Mouse (Mus musculus) CH12.LX (cell line): ENCODE measurements at regions not wholly inside any gene's neighbourhood (a gene's known extent, or its start where the extent isn't known, plus 50 kb on each side); places are given as distances from the start of the nearest gene placed in this dataset.

Experiments
- DNase-seq: peaks from one replicate; pipeline ENCODE4 v3.0.0-alpha.2; 2013; ENCODE audit errors: extremely low read depth
- H3K27ac ChIP-seq: 2 replicates; pipeline ENCODE4 v1.5.1; 2012; ENCODE audit warnings: low read depth, mild to moderate bottlenecking, control low read depth, moderate library complexity; ENCODE audit not compliant: insufficient read depth
- H3K27me3 ChIP-seq: replicated peaks from 2 replicates; pipeline ENCODE3; 2012; ENCODE audit warnings: inconsistent platforms
- H3K36me3 ChIP-seq, 2 experiments: replicated peaks in 1 of 2; 2 replicates each; pipeline versions ENCODE3 to v1.6.1; 2012; ENCODE audit warnings: inconsistent platforms in 1 of 2, low read length in 1 of 2, mild to moderate bottlenecking in 1 of 2, mixed read lengths in 1 of 2, moderate library complexity in 1 of 2; ENCODE audit not compliant: control insufficient read depth in 1 of 2, insufficient read depth in 1 of 2
- H3K4me1 ChIP-seq, 2 experiments: 2 replicates each; pipeline ENCODE4 v1.6.1; 2012; ENCODE audit warnings: inconsistent platforms in 1 of 2, moderate library complexity in 1 of 2; ENCODE audit not compliant: insufficient read depth in 2 of 2, control insufficient read depth in 1 of 2
- H3K4me2 ChIP-seq: 2 replicates; pipeline ENCODE4 v1.6.1; 2012; ENCODE audit warnings: low read depth, mild to moderate bottlenecking, control low read depth; ENCODE audit not compliant: poor library complexity, insufficient read depth, severe bottlenecking
- H3K4me3 ChIP-seq, 3 experiments: fragments of 150-350 bp in 1 of 3; sonication (generic) in 1 of 3; replicated peaks in 1 of 3; 2 replicates each; pipeline versions ENCODE3 to v1.5.1; 2011 to 2012; ENCODE audit warnings: low read depth in 2 of 3, low read length in 2 of 3, mild to moderate bottlenecking in 2 of 3, moderate library complexity in 2 of 3, control low read depth in 1 of 3, improper control_type of control experiment in 1 of 3, inconsistent platforms in 1 of 3, mixed read lengths in 1 of 3; ENCODE audit not compliant: poor library complexity in 1 of 3
- H3K79me2 ChIP-seq: replicated peaks from 2 replicates; pipeline ENCODE4 v1.6.1; 2012; ENCODE audit warnings: mild to moderate bottlenecking, moderate library complexity; ENCODE audit not compliant: control insufficient read depth, poor library complexity, insufficient read depth, severe bottlenecking; ENCODE audit errors: extremely low read depth
- H3K9ac ChIP-seq: 2 replicates; pipeline ENCODE4 v1.6.1; 2012; ENCODE audit warnings: low read depth, mild to moderate bottlenecking, control low read depth, moderate library complexity; ENCODE audit not compliant: insufficient read depth
- H3K9me3 ChIP-seq: replicated peaks from 2 replicates; pipeline ENCODE3; 2012; ENCODE audit warnings: low read length, inconsistent platforms, mixed read lengths
- BHLHE40 ChIP-seq: IDR thresholded peaks from 2 replicates; pipeline ENCODE4 v1.6.1; 2011; ENCODE audit warnings: mild to moderate bottlenecking, low read depth, low read length, improper control_type of control experiment
- CHD2 ChIP-seq: IDR thresholded peaks from 2 replicates; pipeline ENCODE4 v1.6.1; 2011; ENCODE audit warnings: low read length, improper control_type of control experiment
- CTCF ChIP-seq, 2 experiments: IDR thresholded peaks in 1 of 2; conservative IDR thresholded peaks in 1 of 2; 2 replicates each; pipeline ENCODE4 v1.5.1; 2011 to 2012; ENCODE audit warnings: low read depth in 2 of 2, low read length in 2 of 2, improper control_type of control experiment in 1 of 2, inconsistent platforms in 1 of 2, mild to moderate bottlenecking in 1 of 2, moderate library complexity in 1 of 2
- ETS1 ChIP-seq: conservative IDR thresholded peaks from 2 replicates; pipeline ENCODE4 v1.6.1; 2012; ENCODE audit warnings: low read depth, mild to moderate bottlenecking, inconsistent platforms, low read length, improper control_type of control experiment, moderate library complexity
- JUN ChIP-seq: IDR thresholded peaks from 2 replicates; pipeline ENCODE4 v1.6.1; 2011; ENCODE audit warnings: low read depth, mild to moderate bottlenecking, low read length, improper control_type of control experiment, moderate library complexity; ENCODE audit not compliant: insufficient read depth
- KAT2A ChIP-seq: IDR thresholded peaks from 2 replicates; pipeline ENCODE4 v1.6.1; 2012; ENCODE audit warnings: low read length, improper control_type of control experiment, inconsistent platforms; ENCODE audit not compliant: insufficient replicate concordance
- MAX ChIP-seq: IDR thresholded peaks from 2 replicates; pipeline ENCODE4 v1.6.1; 2011; ENCODE audit warnings: low read length, improper control_type of control experiment
- MEF2A ChIP-seq: IDR thresholded peaks from 2 replicates; pipeline ENCODE4 v1.6.1; 2014; ENCODE audit warnings: low read depth, mild to moderate bottlenecking, inconsistent platforms, low read length, improper control_type of control experiment, borderline replicate concordance
- MYC ChIP-seq: IDR thresholded peaks from 2 replicates; pipeline ENCODE4 v1.6.1; 2011; ENCODE audit warnings: low read depth, mild to moderate bottlenecking, improper control_type of control experiment, low read length
- NELFE ChIP-seq: IDR thresholded peaks from 2 replicates; pipeline ENCODE4 v1.6.1; 2011; ENCODE audit warnings: low read depth, low read length, improper control_type of control experiment
- NRF1 ChIP-seq: IDR thresholded peaks from 2 replicates; pipeline ENCODE4 v1.6.1; 2014; ENCODE audit warnings: low read depth, mild to moderate bottlenecking, inconsistent platforms, low read length, improper control_type of control experiment, moderate library complexity
- POLR2A ChIP-seq: IDR thresholded peaks from 2 replicates; pipeline ENCODE4 v1.6.1; 2011; ENCODE audit warnings: low read depth, mild to moderate bottlenecking, improper control_type of control experiment, low read length
- SMC3 ChIP-seq: IDR thresholded peaks from 2 replicates; pipeline ENCODE4 v1.6.1; 2011; ENCODE audit warnings: low read depth, low read length, improper control_type of control experiment
- TCF12 ChIP-seq: IDR thresholded peaks from 2 replicates; pipeline ENCODE4 v1.6.1; 2014; ENCODE audit warnings: low read depth, mild to moderate bottlenecking, inconsistent platforms, low read length, improper control_type of control experiment
- ZC3H11A ChIP-seq: IDR thresholded peaks from 2 replicates; pipeline ENCODE4 v1.6.1; 2012; ENCODE audit warnings: low read depth, mild to moderate bottlenecking, inconsistent platforms, low read length, improper control_type of control experiment
- dilution Hi-C: fragments of 300-500 bp; cut with MboI; formaldehyde crosslinking; loops from 2 replicates; pipeline ENCODE4 v1.14.3; 2020; ENCODE audit warnings: low sequenced_read_pairs; ENCODE audit not compliant: extremely low pct_unique_long_range_greater_than_20kb, extremely low pct_ligation_motif_present
- in situ Hi-C: fragments of 300-500 bp; cut with MboI; formaldehyde crosslinking; loops from 3 replicates; pipeline ENCODE4 v1.14.3; 2019; ENCODE audit warnings: low sequenced_read_pairs, low pct_ligation_motif_present, low pct_unique_long_range_greater_than_20kb, mixed read lengths

DNA sequence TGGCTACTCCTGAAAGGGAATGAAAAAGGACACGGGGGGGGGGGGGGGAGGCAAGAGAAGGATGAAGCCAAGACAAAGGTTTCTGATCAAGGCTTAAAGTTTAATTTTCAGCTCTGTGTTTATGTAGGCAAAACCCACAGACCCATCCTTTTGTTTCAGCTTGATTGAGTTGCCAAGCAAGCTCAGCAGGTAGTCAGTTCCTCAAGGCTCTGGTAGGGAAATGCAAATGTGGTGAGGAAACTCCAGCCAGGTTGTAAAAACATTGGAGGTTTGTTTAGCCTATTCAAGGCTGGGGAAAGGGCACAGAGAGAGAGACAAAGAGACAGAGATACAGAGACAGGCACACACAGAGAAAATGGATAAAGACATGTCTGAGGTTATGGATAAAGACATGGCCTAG lies 99.4 kb upstream of the Ddhd1 start:
- dilution Hi-C loops = no loop called here
- Histone ChIP-seq H3K9me3 (no peaks in the 10 kb centered on the region), H3K9ac (no peak overlapping the region), H3K4me2 (no peak overlapping the region), H3K4me1 (no peaks in the 10 kb centered on the region), H3K4me3 (no peak overlapping the region), H3K36me3 (no peaks in the 10 kb centered on the region), H3K27me3 (no peaks in the 10 kb centered on the region), H3K79me2 (no peaks in the 10 kb centered on the region), H3K27ac (no peak overlapping the region)
- in situ Hi-C loops = no loop called here
- no peak for TF ChIP-seq NRF1
- no peak for TF ChIP-seq POLR2A
- no peak for TF ChIP-seq MEF2A
- no peak for TF ChIP-seq MAX
- no peak for TF ChIP-seq MYC
- TF ChIP-seq KAT2A = no peak
- no peak for TF ChIP-seq ZC3H11A
- TF ChIP-seq BHLHE40 = no peak
- TF ChIP-seq TCF12 = no peak
- TF ChIP-seq SMC3 = no peak
- no peak for TF ChIP-seq NELFE
- TF ChIP-seq CTCF (conservative IDR thresholded peaks at IDR 0.05 in 1 of 2, IDR thresholded peaks at IDR 0.05 in 1 of 2; ENCODE audit: low read depth in 2 of 2, low read length in 2 of 2) = no peak
- TF ChIP-seq ETS1 = no peak
- no peak for TF ChIP-seq CHD2
- DNase-seq = no peak

DNA sequence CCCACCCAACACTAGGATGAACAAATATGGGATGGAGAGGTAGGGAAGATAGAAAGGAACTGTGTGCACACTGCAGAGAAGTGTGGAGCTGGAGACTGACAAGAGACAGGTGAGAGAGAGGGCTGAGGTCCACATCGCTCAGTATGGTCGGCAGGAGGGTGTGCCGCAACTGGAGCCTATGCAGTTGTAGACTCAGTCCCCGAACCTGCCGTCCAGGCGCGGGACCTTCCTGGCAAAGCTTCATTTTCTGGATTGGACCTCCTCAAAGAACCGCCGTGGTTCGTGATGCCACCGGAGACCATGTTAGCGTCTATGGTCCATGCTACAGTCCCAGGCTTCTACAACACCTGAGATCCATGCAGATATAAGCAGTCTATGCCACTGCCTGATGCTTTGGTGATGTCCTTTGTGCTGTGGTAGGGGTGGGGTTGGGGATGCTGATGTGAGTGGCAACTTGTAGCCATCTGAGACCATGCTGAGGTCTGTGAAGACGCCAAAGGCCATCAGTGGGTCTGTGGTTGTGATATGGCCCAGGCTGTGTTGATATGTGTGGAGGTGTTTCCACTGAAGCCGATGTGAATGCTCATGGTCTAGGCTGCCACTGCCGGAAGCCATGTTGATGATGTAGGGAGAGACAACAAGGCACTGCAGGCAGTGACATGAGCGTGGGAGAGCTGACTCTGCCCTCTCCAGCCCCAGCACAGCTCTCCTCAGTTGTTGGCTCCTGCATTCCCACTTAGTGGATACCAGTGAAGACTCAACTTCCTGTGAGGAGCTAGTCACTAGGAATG lies 103.1 kb upstream of the Ddhd1 start:
- Histone ChIP-seq H3K4me3 (no peak overlapping the region), H3K9me3 (no peaks in the 10 kb centered on the region), H3K36me3 (no peaks in the 10 kb centered on the region), H3K79me2 (no peaks in the 10 kb centered on the region), H3K4me1 (peaks cover 0 to 13% of the 10 kb centered on the region in 2 experiments; a peak in 2 of 4 replicates), H3K27ac (no peak overlapping the region), H3K9ac (no peak overlapping the region), H3K27me3 (no peaks in the 10 kb centered on the region), H3K4me2 (no peak overlapping the region)
- in situ Hi-C loops (no loop called here), dilution Hi-C loops (no loop called here)
- TF ChIP-seq CHD2 (no peak), JUN (no peak)
- DNase-seq = no peak
